Mouse (Mus musculus): ENCODE measurements around the gene Sulf2.

Sulf2 gene

GRCm38 (mm10) chr2:166173169-166173568 is 17.7 kb upstream of the Sulf2 start:
- no peak for DNase-seq

GRCm38 (mm10) chr2:166170173-166170572 is 14.7 kb upstream of the Sulf2 start:
- no peak for DNase-seq

- DNase-seq: no peak
Observed at GRCm38 (mm10) chr2:166168868-166169267, 13.4 kb upstream of the Sulf2 start.

GRCm38 (mm10) chr2:166167387-166167786 is 11.9 kb upstream of the Sulf2 start:
- DNase-seq: no peak

- DNase-seq: no peak
Observed at GRCm38 (mm10) chr2:166165396-166165795, 9.9 kb upstream of the Sulf2 start.

- DNase-seq: no peak
Observed at GRCm38 (mm10) chr2:166164601-166165000, 9.1 kb upstream of the Sulf2 start.

- no peak for DNase-seq
Observed at GRCm38 (mm10) chr2:166163917-166164316, 8.5 kb upstream of the Sulf2 start.

- no peak for DNase-seq
Observed at GRCm38 (mm10) chr2:166163252-166163651, 7.8 kb upstream of the Sulf2 start.

- DNase-seq: no peak
Observed at GRCm38 (mm10) chr2:166162160-166162559, 6.7 kb upstream of the Sulf2 start.

- no peak for DNase-seq
Observed at GRCm38 (mm10) chr2:166159276-166159675, 3.8 kb upstream of the Sulf2 start.

- DNase-seq: no peak
Observed at GRCm38 (mm10) chr2:166157767-166158561, 2.5 kb upstream of the Sulf2 start.

GRCm38 (mm10) chr2:166157144-166157543 is 1.7 kb upstream of the Sulf2 start:
- DNase-seq: no peak

GRCm38 (mm10) chr2:166156122-166156521 is 659 bp upstream of the Sulf2 start:
- DNase-seq: no peak

- no peak for DNase-seq
Observed at GRCm38 (mm10) chr2:166154749-166155453, 562 bp downstream of the Sulf2 start.

GRCm38 (mm10) chr2:166153891-166154711 is 1.4 kb downstream of the Sulf2 start:
- DNase-seq: no peak

GRCm38 (mm10) chr2:166153399-166153793 is 2.1 kb downstream of the Sulf2 start:
- DNase-seq: no peak

GRCm38 (mm10) chr2:166152734-166153398 is 2.6 kb downstream of the Sulf2 start:
- DNase-seq: no peak

- peak; percentile 27 for DNase-seq
Observed at GRCm38 (mm10) chr2:166151510-166152473, 3.7 kb downstream of the Sulf2 start.

- no peak for DNase-seq
Observed at GRCm38 (mm10) chr2:166150584-166150983, 4.9 kb downstream of the Sulf2 start.

- no peak for DNase-seq
Observed at GRCm38 (mm10) chr2:166149482-166149881, 6.0 kb downstream of the Sulf2 start.

- no peak for DNase-seq
Observed at GRCm38 (mm10) chr2:166148672-166149332, 6.7 kb downstream of the Sulf2 start.

Data from cerebellum, adult 9-11 months (tissue).